Mouse (Mus musculus) hindbrain, embryonic 14.5 days (tissue): ENCODE results near the gene Mmel1. TPM values are rescaled to one million over a fixed set of nuclear protein-coding genes. Genes with fewer than 3 reads are reported as not detected.
A peak's percentile ranks its signal among the peaks of the same experiment; 100 is the strongest.

ENCODE experiments used
- ATAC-seq: fragments of 200-750 bp; cut with Nextera tagmentation; 2 replicates; pipeline ENCODE4 v1.8.0; 2017; ENCODE audit warnings: moderate number of reproducible peaks, mild to moderate bottlenecking, moderate TSS enrichment, moderate library complexity; ENCODE audit not compliant: low FRiP score
- DNase-seq: peaks from one replicate; pipeline ENCODE4 v3.0.0-alpha.2; 2015; ENCODE audit warnings: low spot score
- H3K27ac ChIP-seq: fragments of 300-500 bp; sonication (generic); 2 replicates; pipeline ENCODE4 v1.5.1; 2014; ENCODE audit warnings: mild to moderate bottlenecking, moderate library complexity
- H3K27me3 ChIP-seq: fragments of 300-500 bp; sonication (generic); 2 replicates; pipeline ENCODE4 v1.6.1; 2014; ENCODE audit warnings: mild to moderate bottlenecking, low read length, mixed read lengths; ENCODE audit not compliant: control insufficient read depth, insufficient read depth
- H3K36me3 ChIP-seq: fragments of 300-500 bp; sonication (generic); replicated peaks from 2 replicates; pipeline ENCODE4 v1.6.1; 2014; ENCODE audit not compliant: control insufficient read depth, insufficient read depth
- H3K4me1 ChIP-seq: fragments of 300-500 bp; sonication (generic); replicated peaks from 2 replicates; pipeline ENCODE4 v1.6.1; 2014; ENCODE audit warnings: antibody characterized with exemption, low read length, mixed read lengths; ENCODE audit not compliant: control insufficient read depth, insufficient read depth
- H3K4me2 ChIP-seq: fragments of 300-500 bp; sonication (generic); replicated peaks from 2 replicates; pipeline ENCODE4 v1.6.1; 2014; ENCODE audit warnings: mild to moderate bottlenecking, moderate library complexity
- H3K4me3 ChIP-seq: fragments of 300-500 bp; sonication (generic); replicated peaks from 2 replicates; pipeline ENCODE4 v1.5.1; 2014; ENCODE audit warnings: mild to moderate bottlenecking, low read length
- H3K9ac ChIP-seq: fragments of 300-500 bp; sonication (generic); 2 replicates; pipeline ENCODE4 v1.6.1; 2014
- H3K9me3 ChIP-seq: fragments of 300-500 bp; sonication (generic); 2 replicates; pipeline ENCODE4 v1.6.1; 2016; ENCODE audit warnings: low read length; ENCODE audit not compliant: control insufficient read depth
- WGBS: fragments of 180-500 bp; shearing (Covaris S2); extraction: QIAGEN DNeasy Blood & Tissue Kit; methylation state at CpG from one replicate; pipeline ENCODE4 v1.1.7; 2014; 5-methylcytosine and 5-hydroxymethylcytosine counted together
- polyA plus RNA-seq: library from polyadenylated mRNA; unstranded; fragments of >200 nt; fragmentation: Nextera tagmentation; extraction: Ambion mirVana; gene quantifications from 2 replicates; pipeline ENCODE4 v1.2.1, GENCODE M21; 2014

Mmel1 gene
- polyA plus RNA-seq, 1 experiment from 2014 or later = 0.23 TPM

DNA sequence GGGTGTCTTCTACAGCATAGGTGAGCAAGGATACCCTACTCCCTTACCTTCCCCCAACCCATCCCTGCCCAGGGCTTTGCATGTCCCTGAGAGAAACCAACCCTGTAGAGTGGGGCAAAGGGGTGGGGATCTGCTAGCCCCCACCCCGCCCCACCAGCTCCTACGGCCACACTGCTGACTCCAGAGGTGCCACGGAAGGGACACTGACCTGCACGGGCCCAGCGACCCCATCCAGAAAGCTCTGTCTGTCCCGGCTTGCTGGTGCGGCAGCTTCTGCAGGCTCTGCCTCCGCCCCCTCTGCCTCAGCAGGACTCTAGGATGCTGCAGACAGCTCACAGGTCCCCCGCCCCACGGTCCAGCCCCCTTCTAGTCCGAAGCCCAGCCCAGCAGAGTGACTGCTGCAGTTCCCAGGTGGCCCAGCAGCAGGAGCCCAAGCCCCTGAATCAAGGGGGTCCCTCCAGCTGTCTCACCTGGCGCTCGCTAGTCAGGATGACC is 2.4 kb downstream of the Mmel1 start:
- H3K4me2 ChIP-seq = peak overlapping the region; percentile 40
- no peaks in the 10 kb centered on the region for H3K4me1 ChIP-seq
- no peaks in the 10 kb centered on the region for H3K9me3 ChIP-seq
- H3K27ac ChIP-seq = no peak overlapping the region
- DNase-seq (no peak), ATAC-seq (peak; percentile 57; the same call in 1 of the 2 replicates)
- H3K36me3 ChIP-seq = no peaks in the 10 kb centered on the region
- H3K4me3 ChIP-seq = peak overlapping the region; percentile 18
- peak overlapping the region; percentile 51 for H3K9ac ChIP-seq
- no peaks in the 10 kb centered on the region for H3K27me3 ChIP-seq
- 3% methylated on average over 13 of the region's 13 CpGs for WGBS

GRCm38 (mm10) chr4:154873186-154873585 is 3.8 kb downstream of the Mmel1 start:
- Histone ChIP-seq H3K36me3 (no peaks in the 10 kb centered on the region), H3K27me3 (no peaks in the 10 kb centered on the region), H3K9me3 (no peaks in the 10 kb centered on the region), H3K4me1 (0 out of 2 replicates have a peak, but pooled peaks cover under 1% of the 10 kb centered on the region), H3K27ac (no peak overlapping the region), H3K4me2 (no peak overlapping the region), H3K4me3 (no peak overlapping the region), H3K9ac (no peak overlapping the region)
- 77% methylated on average over 6 of the region's 6 CpGs for whole genome bisulfite sequencing
- no peak for ATAC-seq
- no peak for DNase-seq

GRCm38 (mm10) chr4:154877864-154878548 is 8.6 kb downstream of the Mmel1 start:
- Histone ChIP-seq H3K36me3 (no peaks in the 10 kb centered on the region), H3K27ac (peak overlapping the region; percentile 77), H3K4me1 (0 out of 2 replicates have a peak, but pooled peaks cover 7% of the 10 kb centered on the region), H3K9ac (peak overlapping the region; percentile 51), H3K4me2 (peak overlapping the region; percentile 54), H3K9me3 (no peaks in the 10 kb centered on the region), H3K27me3 (no peaks in the 10 kb centered on the region), H3K4me3 (peak overlapping the region; percentile 29)
- 15% methylated on average over 17 of the region's 18 CpGs for WGBS
- DNase-seq = peak; percentile 98
- peak; percentile 96 for ATAC-seq

GRCm38 (mm10) chr4:154880730-154881129 is 11.3 kb downstream of the Mmel1 start:
- 0 out of 2 replicates have a peak, but pooled peaks cover 7% of the 10 kb centered on the region for H3K4me1 ChIP-seq
- ATAC-seq (no peak), DNase-seq (no peak)
- no peaks in the 10 kb centered on the region for H3K27me3 ChIP-seq
- H3K9me3 ChIP-seq = no peaks in the 10 kb centered on the region
- H3K27ac ChIP-seq = no peak overlapping the region
- no peaks in the 10 kb centered on the region for H3K36me3 ChIP-seq
- WGBS = 82% methylated on average over 6 of the region's 6 CpGs
- no peak overlapping the region for H3K4me3 ChIP-seq
- no peak overlapping the region for H3K4me2 ChIP-seq
- H3K9ac ChIP-seq = no peak overlapping the region

DNA sequence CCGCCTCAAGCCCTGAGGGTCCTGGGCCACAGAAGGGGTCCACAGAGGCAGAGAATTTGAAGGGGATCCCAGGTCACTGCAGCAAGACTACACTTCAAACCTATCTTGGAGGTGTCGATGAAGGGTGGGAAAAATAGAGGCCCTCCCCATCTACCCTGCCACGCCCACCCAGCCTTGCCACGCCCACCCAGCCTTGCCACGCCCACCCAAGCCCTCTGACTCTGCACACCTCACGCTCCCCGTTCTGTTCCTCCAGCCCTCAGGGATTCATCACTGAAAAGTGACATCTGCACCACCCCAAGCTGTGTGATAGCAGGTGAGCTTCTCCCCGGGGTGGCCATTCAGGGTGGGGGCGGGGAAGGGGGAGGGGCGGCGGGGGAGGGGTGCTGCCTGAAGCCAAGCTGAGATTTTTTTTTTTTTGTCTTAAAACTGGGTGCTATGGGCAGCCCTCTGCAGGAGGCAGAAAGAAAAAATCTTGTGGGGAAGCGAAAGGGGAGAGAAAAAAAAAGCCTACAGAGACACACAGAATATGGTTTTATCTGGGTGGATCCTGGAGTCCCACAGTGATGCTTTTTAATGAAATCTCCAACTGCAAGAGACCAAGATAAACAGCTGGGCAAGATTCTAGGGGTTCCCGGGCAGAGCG is 12.8 kb downstream of the Mmel1 start:
- H3K9me3 ChIP-seq = no peaks in the 10 kb centered on the region
- no peak overlapping the region for H3K9ac ChIP-seq
- no peak overlapping the region for H3K27ac ChIP-seq
- 29% methylated on average over 13 of the region's 14 CpGs for WGBS
- ATAC-seq = no peak
- H3K4me2 ChIP-seq = no peak overlapping the region
- no peaks in the 10 kb centered on the region for H3K36me3 ChIP-seq
- 0 out of 2 replicates have a peak, but pooled peaks cover 7% of the 10 kb centered on the region for H3K4me1 ChIP-seq
- no peak overlapping the region for H3K4me3 ChIP-seq
- DNase-seq = no peak
- H3K27me3 ChIP-seq = no peaks in the 10 kb centered on the region

DNA sequence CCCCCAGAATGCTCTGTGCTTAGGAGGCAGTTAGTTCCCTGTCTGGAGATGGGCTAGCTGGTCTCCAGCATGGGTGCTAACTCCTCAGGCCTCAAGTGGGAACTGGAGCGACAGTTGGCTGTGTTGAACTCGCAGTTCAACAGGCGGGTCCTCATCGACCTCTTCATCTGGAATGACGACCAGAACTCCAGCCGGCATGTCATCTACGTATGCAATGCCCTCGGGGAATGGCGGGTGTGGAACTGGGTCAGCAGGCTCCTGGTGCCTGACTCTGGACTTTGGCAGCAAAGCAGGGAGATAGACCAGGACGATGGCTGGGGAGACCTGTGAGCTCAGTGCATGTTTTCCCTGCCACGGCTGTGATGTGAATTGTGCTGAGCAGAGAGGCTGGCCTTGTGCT is 16.0 kb downstream of the Mmel1 start:
- 89% methylated on average over 11 of the region's 11 CpGs for WGBS
- no peak overlapping the region for H3K9ac ChIP-seq
- ATAC-seq = no peak

GRCm38 (mm10) chr4:154886876-154887592 is 17.6 kb downstream of the Mmel1 start:
- no peaks in the 10 kb centered on the region for H3K36me3 ChIP-seq
- 66% methylated on average over 13 of the region's 13 CpGs for whole genome bisulfite sequencing
- no peaks in the 10 kb centered on the region for H3K9me3 ChIP-seq
- H3K4me2 ChIP-seq = no peak overlapping the region
- H3K4me3 ChIP-seq = no peak overlapping the region
- no peaks in the 10 kb centered on the region for H3K27me3 ChIP-seq
- ATAC-seq (no peak), DNase-seq (no peak)
- H3K9ac ChIP-seq = no peak overlapping the region
- 0 out of 2 replicates have a peak overlapping the region, but pooled peaks have one; percentile 12 for H3K27ac ChIP-seq
- no peaks in the 10 kb centered on the region for H3K4me1 ChIP-seq

More for the DNA sequence above, 16.0 kb downstream of the Mmel1 start:
- Histone ChIP-seq H3K4me2 (no peak overlapping the region), H3K27ac (no peak overlapping the region), H3K27me3 (no peaks in the 10 kb centered on the region), H3K4me1 (no peaks in the 10 kb centered on the region), H3K4me3 (no peak overlapping the region), H3K36me3 (no peaks in the 10 kb centered on the region), H3K9me3 (no peaks in the 10 kb centered on the region)
- no peak for DNase-seq

- no peaks in the 10 kb centered on the region for H3K36me3 ChIP-seq
- ATAC-seq = no peak
- no peaks in the 10 kb centered on the region for H3K27me3 ChIP-seq
- H3K4me1 ChIP-seq = no peaks in the 10 kb centered on the region
- WGBS = 80% methylated on average over 15 of the region's 15 CpGs
- no peaks in the 10 kb centered on the region for H3K9me3 ChIP-seq
- DNase-seq = no peak
- no peak overlapping the region for H3K9ac ChIP-seq
- H3K4me2 ChIP-seq = no peak overlapping the region
- H3K4me3 ChIP-seq = no peak overlapping the region
- no peak overlapping the region for H3K27ac ChIP-seq
Measured at GRCm38 (mm10) chr4:154887593-154888250, 18.3 kb downstream of the Mmel1 start.

DNA sequence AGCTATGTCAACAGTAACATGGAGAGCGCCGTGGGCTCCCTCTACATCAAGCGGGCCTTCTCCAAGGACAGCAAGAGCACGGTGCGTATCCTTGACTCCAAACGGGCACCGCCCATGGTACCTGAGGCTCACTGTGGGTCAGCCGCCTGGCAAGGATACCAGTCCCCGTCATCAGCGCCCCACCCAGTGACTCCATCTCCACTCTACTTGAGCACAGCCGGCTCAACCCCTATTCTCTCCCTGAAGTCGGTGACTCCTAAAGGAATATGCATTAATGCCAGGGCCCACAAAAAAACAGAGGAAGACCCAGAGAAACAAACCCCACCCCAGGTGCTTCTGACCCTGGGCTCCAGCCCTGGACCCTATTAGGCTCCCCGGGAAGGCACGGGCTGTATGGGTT is 21.5 kb downstream of the Mmel1 start:
- Histone ChIP-seq H3K27me3 (no peaks in the 10 kb centered on the region), H3K4me2 (no peak overlapping the region), H3K27ac (no peak overlapping the region), H3K9me3 (no peaks in the 10 kb centered on the region), H3K36me3 (no peaks in the 10 kb centered on the region), H3K4me3 (no peak overlapping the region), H3K9ac (no peak overlapping the region), H3K4me1 (no peaks in the 10 kb centered on the region)
- ATAC-seq (no peak), DNase-seq (no peak)
- WGBS = 93% methylated on average over 14 of the region's 14 CpGs
